Mouse (Mus musculus) B cell, adult 67 days (primary cell): Measurements from ENCODE around the gene Mrgpra3. TPM values are rescaled to one million over a fixed set of nuclear protein-coding genes. Genes with fewer than 3 reads are reported as not detected.

ENCODE experiments used
- total RNA-seq, 2 experiments: library from RNA; stranded (reverse); gene quantifications; 4 replicates each; pipeline ENCODE4 v1.2.4; 2023

The Mrgpra3 gene
- not detected for total RNA-seq

GRCm38 (mm10) chr7:47601272-47601671 lies at the start of gene Mrgpra3:
Mrgpra3 (minus strand) TSS chr7:47601372.

Other genes starting within 250 kb of the Mrgpra3 start
- not detected for gene Mrgpra1, start 247.1 kb downstream of the Mrgpra3 start, total RNA-seq
- not detected for gene Mrgpra2a, start 149.2 kb downstream of the Mrgpra3 start, total RNA-seq
- gene Mrgpra2b, start 72.5 kb downstream of the Mrgpra3 start, total RNA-seq: not detected